Mouse (Mus musculus) forebrain, embryonic 16.5 days (tissue): ENCODE data around the gene Gm21852. TPM values are rescaled to one million over a fixed set of nuclear protein-coding genes. Genes with fewer than 3 reads are reported as not detected.
"Not testable (repeated sequence)": the region's sequence is repeated elsewhere in the genome, so short reads cannot be mapped to it uniquely, and the experiment has no call there.

ENCODE experiments used
- ATAC-seq: fragments of 200-750 bp; cut with Nextera tagmentation; 2 replicates; pipeline ENCODE4 v1.8.0; 2017; ENCODE audit warnings: mild to moderate bottlenecking, moderate library complexity
- H3K27ac ChIP-seq: fragments of 300-500 bp; sonication (generic); 2 replicates; pipeline ENCODE4 v1.5.1; 2014; ENCODE audit warnings: low read length, control low read depth
- H3K27me3 ChIP-seq: fragments of 300-500 bp; sonication (generic); replicated peaks from 2 replicates; pipeline ENCODE4 v1.6.1; 2014; ENCODE audit warnings: low read length; ENCODE audit not compliant: control insufficient read depth, insufficient read depth
- H3K36me3 ChIP-seq: fragments of 300-500 bp; sonication (generic); 2 replicates; pipeline ENCODE4 v1.6.1; 2014; ENCODE audit not compliant: control insufficient read depth, insufficient read depth
- H3K4me1 ChIP-seq: fragments of 300-500 bp; sonication (generic); replicated peaks from 2 replicates; pipeline ENCODE4 v1.6.1; 2014; ENCODE audit warnings: low read length; ENCODE audit not compliant: control insufficient read depth, insufficient read depth
- H3K4me2 ChIP-seq: fragments of 300-500 bp; sonication (generic); 2 replicates; pipeline ENCODE4 v1.6.1; 2014; ENCODE audit warnings: mild to moderate bottlenecking, low read length, control low read depth
- H3K4me3 ChIP-seq: fragments of 300-500 bp; sonication (generic); replicated peaks from 2 replicates; pipeline ENCODE4 v1.5.1; 2014; ENCODE audit warnings: mild to moderate bottlenecking, low read length, control low read depth
- H3K9ac ChIP-seq: fragments of 300-500 bp; sonication (generic); replicated peaks from 2 replicates; pipeline ENCODE4 v1.6.1; 2014; ENCODE audit warnings: low read depth, low read length, control low read depth
- H3K9me3 ChIP-seq: fragments of 300-500 bp; sonication (generic); 2 replicates; pipeline ENCODE4 v1.6.1; 2016; ENCODE audit warnings: low read length; ENCODE audit not compliant: control insufficient read depth
- WGBS: fragments of 180-500 bp; shearing (Covaris S2); extraction: QIAGEN DNeasy Blood & Tissue Kit; methylation state at CpG from one replicate; pipeline ENCODE4 v1.1.7; 2014; 5-methylcytosine and 5-hydroxymethylcytosine counted together
- microRNA-seq: library from miRNA; unstranded; fragments of <30 nt; microRNA quantifications from one replicate; pipeline ENCODE4, GENCODE M21; 2017
- polyA plus RNA-seq: library from polyadenylated mRNA; unstranded; fragments of >200 nt; fragmentation: Nextera tagmentation; extraction: Ambion mirVana; gene quantifications from 2 replicates; pipeline ENCODE4 v1.2.1, GENCODE M21; 2015

Gm21852 gene
- not detected in 2 replicates for polyA plus RNA-seq

- not testable (repeated sequence) for H3K36me3 ChIP-seq, H3K4me1 ChIP-seq, ATAC-seq, H3K27ac ChIP-seq, H3K27me3 ChIP-seq, H3K9me3 ChIP-seq, H3K9ac ChIP-seq, H3K4me3 ChIP-seq, H3K4me2 ChIP-seq
- no CpG with 5 or more reads among the region's 3 CpGs for WGBS
Observed at GRCm38 (mm10) chrY:40651896-40652295, at the start of gene Gm21852. Gene Gm21852 (minus strand): TSS chrY:40651996.

Small RNAs within 50 kb of the gene (microRNA-seq; reads per million reads assigned to microRNA genes)
- gene Gm27466 (not detected), gene Gm28018 (not detected)

Other genes with a start within 250 kb of the Gm21852 start
- not detected in 2 replicates for gene Gm21797, start 123.8 kb upstream of the Gm21852 start, polyA plus RNA-seq
- not detected in 2 replicates for gene Gm20795, start 152.9 kb upstream of the Gm21852 start, polyA plus RNA-seq